ENCODE assay signal across 21 mouse cellular contexts in the genomic region with DNA sequence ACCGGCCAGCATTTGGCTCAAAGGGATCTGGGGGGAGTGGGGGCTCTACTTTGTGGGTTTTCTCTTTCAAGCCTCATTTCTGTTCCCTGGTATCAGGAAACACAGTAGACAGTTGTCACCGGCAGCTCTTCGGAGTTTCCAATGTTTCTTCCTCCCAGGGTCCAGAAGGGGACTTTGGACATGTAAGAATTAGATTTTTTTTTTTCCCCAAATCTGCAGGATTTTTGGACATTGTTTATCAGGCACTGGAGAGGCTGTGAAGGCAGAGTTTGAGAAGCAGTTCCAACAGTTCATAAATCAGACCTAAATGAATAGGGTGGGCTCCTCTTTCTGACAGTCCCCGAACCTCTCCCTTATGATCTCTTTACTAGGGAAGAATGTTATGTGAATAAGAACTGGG.
DNase-seq lines count a peak whose midpoint lies in the region; ATAC-seq and TF ChIP-seq lines count a peak whose summit lies in the region.
"Had no signal": no experiment of that assay in that cellular context is flagged by ENCODE, and none has a peak within 500 bp of the region (broad histone marks: within the 10 kb centered on the region; RNA-seq: fewer than 3 reads in every experiment).

No protein-coding gene starts in this region.

- no peak for TF ChIP-seq CTCF in liver, postnatal 0 days (IDR thresholded peaks at IDR 0.05; ENCODE audit: low read depth)
- TF ChIP-seq CTCF in lung, postnatal 0 days (IDR thresholded peaks at IDR 0.05): no peak

- H3K27me3 ChIP-seq in hindbrain, embryonic 11.5 days (ENCODE audit: control insufficient read depth, insufficient read depth, low read length): no peaks in the 10 kb centered on the region
- H3K27me3 ChIP-seq in hindbrain, embryonic 16.5 days (replicated peaks; ENCODE audit: control insufficient read depth, insufficient read depth, low read length): no peaks in the 10 kb centered on the region
- H3K27me3 ChIP-seq in liver, postnatal 0 days (ENCODE audit: insufficient read depth, low read length): no peaks in the 10 kb centered on the region
- no peaks in the 10 kb centered on the region for H3K27me3 ChIP-seq in lung, postnatal 0 days (replicated peaks; ENCODE audit: insufficient read depth, low read length)
- H3K27me3 ChIP-seq: CH12.LX; embryonic facial prominence, embryonic 13.5 days; forebrain, embryonic 12.5 days; hindbrain, embryonic 13.5 days; Patski had no signal

- H3K9me3 ChIP-seq in hindbrain, embryonic 11.5 days (ENCODE audit: control insufficient read depth, low read length): no peaks in the 10 kb centered on the region
- H3K9me3 ChIP-seq in hindbrain, embryonic 16.5 days (ENCODE audit: control insufficient read depth, low read length): no peaks in the 10 kb centered on the region
- no peaks in the 10 kb centered on the region for H3K9me3 ChIP-seq in liver, postnatal 0 days (ENCODE audit: low read length)
- no peaks in the 10 kb centered on the region for H3K9me3 ChIP-seq in lung, postnatal 0 days (ENCODE audit: low read length)
- H3K9me3 ChIP-seq: embryonic facial prominence, embryonic 13.5 days; forebrain, embryonic 12.5 days; hindbrain, embryonic 13.5 days had no signal

- ATAC-seq in hindbrain, embryonic 11.5 days (ENCODE audit: low FRiP score): no peak
- no peak for ATAC-seq in hindbrain, embryonic 16.5 days
- no peak for ATAC-seq in liver, postnatal 0 days
- ATAC-seq in lung, postnatal 0 days: peak; percentile 47
- ATAC-seq: activated CD4-positive, CD25-positive, alpha-beta regulatory T cell, adult 4 months; forebrain, embryonic 16.5 days; Patski had no signal

- no peak overlapping the region for H3K4me2 ChIP-seq in hindbrain, embryonic 11.5 days (replicated peaks; ENCODE audit: low read depth, low read length)
- H3K4me2 ChIP-seq in hindbrain, embryonic 16.5 days (ENCODE audit: low read length): no peak overlapping the region
- H3K4me2 ChIP-seq in liver, postnatal 0 days (ENCODE audit: low read depth, low read length): no peak overlapping the region
- H3K4me2 ChIP-seq in lung, postnatal 0 days (replicated peaks; ENCODE audit: low read depth, low read length): no peak overlapping the region
- H3K4me2 ChIP-seq: embryonic facial prominence, embryonic 13.5 days; forebrain, embryonic 12.5 days; heart, embryonic 11.5 days; hindbrain, embryonic 13.5 days had no signal

- WGBS in hindbrain, embryonic 11.5 days: 56% methylated on average over 4 of the region's 4 CpGs
- 48% methylated on average over 4 of the region's 4 CpGs for WGBS in hindbrain, embryonic 16.5 days
- 72% methylated on average over 4 of the region's 4 CpGs for WGBS in liver, postnatal 0 days (ENCODE audit: insufficient replicate concordance)
- WGBS in lung, postnatal 0 days: 48% methylated on average over 4 of the region's 4 CpGs

- no peak overlapping the region for H3K27ac ChIP-seq in hindbrain, embryonic 11.5 days (ENCODE audit: low read depth, low read length)
- no peak overlapping the region for H3K27ac ChIP-seq in hindbrain, embryonic 16.5 days (ENCODE audit: low read depth, low read length)
- no peak overlapping the region for H3K27ac ChIP-seq in liver, postnatal 0 days (ENCODE audit: low read depth)
- 0 out of 2 replicates have a peak overlapping the region, but pooled peaks have one; percentile 7 for H3K27ac ChIP-seq in lung, postnatal 0 days (ENCODE audit: low read length)
- H3K27ac ChIP-seq: embryonic facial prominence, embryonic 13.5 days; forebrain, embryonic 12.5 days; hindbrain, embryonic 13.5 days had no signal

- no peak overlapping the region for H3K9ac ChIP-seq in hindbrain, embryonic 11.5 days (ENCODE audit: low read depth, low read length)
- H3K9ac ChIP-seq in hindbrain, embryonic 16.5 days (ENCODE audit: low read depth, low read length): no peak overlapping the region
- H3K9ac ChIP-seq in liver, postnatal 0 days (replicated peaks): no peak overlapping the region
- no peak overlapping the region for H3K9ac ChIP-seq in lung, postnatal 0 days (replicated peaks; ENCODE audit: low read depth)
- H3K9ac ChIP-seq: embryonic facial prominence, embryonic 13.5 days; forebrain, embryonic 12.5 days; hindbrain, embryonic 13.5 days had no signal

- DNase-seq in hindbrain, embryonic 11.5 days (ENCODE audit: low spot score): peak; percentile 2
- DNase-seq in liver, postnatal 0 days: peak; percentile 6
- no peak for DNase-seq in liver
- peak; percentile 67 for DNase-seq in lung, postnatal 0 days (ENCODE audit: low spot score)
- no peak for DNase-seq in lung, postnatal 25 days (ENCODE audit: low spot score)
- no peak for DNase-seq in thymus, postnatal 10 days (ENCODE audit: low spot score in 2 of 2)
- DNase-seq: adrenal gland, postnatal 14 days; cerebellum, adult 18-20 months; cerebellum, adult 9-11 months; cerebellum, postnatal 36 days; gastrocnemius, postnatal 10 days; heart, adult 18-20 months had no signal

- no peaks in the 10 kb centered on the region for H3K4me1 ChIP-seq in hindbrain, embryonic 11.5 days (replicated peaks; ENCODE audit: control insufficient read depth, insufficient read depth, low read length)
- H3K4me1 ChIP-seq in hindbrain, embryonic 16.5 days (ENCODE audit: control insufficient read depth, insufficient read depth, low read depth, low read length): no peaks in the 10 kb centered on the region
- peaks cover 9% of the 10 kb centered on the region for H3K4me1 ChIP-seq in liver, postnatal 0 days (ENCODE audit: insufficient read depth)
- H3K4me1 ChIP-seq in lung, postnatal 0 days (ENCODE audit: insufficient read depth, low read depth, low read length): peaks cover 5% of the 10 kb centered on the region; the same call in 1 of the 2 replicates
- H3K4me1 ChIP-seq: embryonic facial prominence, embryonic 13.5 days had no signal

- no peaks in the 10 kb centered on the region for H3K36me3 ChIP-seq in hindbrain, embryonic 11.5 days (ENCODE audit: control insufficient read depth, insufficient read depth, low read length)
- H3K36me3 ChIP-seq in hindbrain, embryonic 16.5 days (ENCODE audit: control insufficient read depth, insufficient read depth, low read length): no peaks in the 10 kb centered on the region
- H3K36me3 ChIP-seq in liver, postnatal 0 days (replicated peaks; ENCODE audit: insufficient read depth, low read length): no peaks in the 10 kb centered on the region
- H3K36me3 ChIP-seq in lung, postnatal 0 days (ENCODE audit: insufficient read depth, low read length): no peaks in the 10 kb centered on the region
- H3K36me3 ChIP-seq: embryonic facial prominence, embryonic 13.5 days; forebrain, embryonic 12.5 days; hindbrain, embryonic 13.5 days had no signal

- H3K4me3 ChIP-seq in hindbrain, embryonic 11.5 days (ENCODE audit: low read depth, low read length): no peak overlapping the region
- no peak overlapping the region for H3K4me3 ChIP-seq in hindbrain, embryonic 16.5 days (ENCODE audit: low read length)
- no peak overlapping the region for H3K4me3 ChIP-seq in liver, postnatal 0 days (ENCODE audit: low read depth, low read length)
- H3K4me3 ChIP-seq in lung, postnatal 0 days (ENCODE audit: low read depth, low read length): no peak overlapping the region
- H3K4me3 ChIP-seq: embryonic facial prominence, embryonic 13.5 days; forebrain, embryonic 12.5 days; hindbrain, embryonic 13.5 days had no signal

- no peak for TF ChIP-seq EP300 in liver, postnatal 0 days (IDR thresholded peaks at IDR 0.05; ENCODE audit: low read depth)
- TF ChIP-seq EP300 in lung, postnatal 0 days (IDR thresholded peaks at IDR 0.05): no peak

Comparison
In these comparisons a context has a peak if more than half of its experiments do, and no peak if none do; other contexts are left out.
1. DNase-seq: peak in hindbrain, embryonic 11.5 days (single experiment), liver, postnatal 0 days (single experiment) and lung, postnatal 0 days (single experiment); none in liver (single experiment), lung, postnatal 25 days (single experiment) and thymus, postnatal 10 days (0 of 2).